Comparison of ENCODE assay signal across 33 mouse cellular contexts in the genomic region with DNA sequence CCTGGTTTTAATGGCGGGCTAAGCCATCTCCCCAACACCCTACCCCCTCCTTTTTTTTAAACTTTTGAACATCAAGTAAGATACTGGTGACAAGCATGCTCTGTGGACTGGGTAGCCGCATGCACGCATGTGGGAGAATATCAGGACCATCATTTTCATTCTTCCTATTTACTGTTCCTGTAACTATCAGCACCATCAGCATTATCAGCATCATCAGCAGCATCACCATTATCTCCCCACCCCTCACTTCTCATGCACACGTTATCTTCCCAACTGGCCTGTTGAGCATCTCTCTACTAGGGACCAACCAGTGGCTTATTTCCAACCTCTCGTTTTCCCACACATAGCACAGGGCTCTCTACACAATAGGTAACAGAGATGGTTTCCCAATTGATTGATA.
"Had no signal": no experiment of that assay in that cellular context is flagged by ENCODE, and none has a peak within 500 bp of the region (broad histone marks: within the 10 kb centered on the region; RNA-seq: fewer than 3 reads in every experiment).

No protein-coding gene starts in this region.

- H3K4me2 ChIP-seq: heart, embryonic 11.5 days; heart, embryonic 12.5 days; heart, embryonic 13.5 days; heart, embryonic 15.5 days; hindbrain, embryonic 12.5 days; hindbrain, embryonic 13.5 days; hindbrain, embryonic 14.5 days; hindbrain, embryonic 15.5 days; intestine, embryonic 15.5 days; kidney, embryonic 15.5 days had no signal

- DNase-seq: heart, postnatal 10 days; heart, postnatal 14 days; heart, postnatal 36 days; heart, postnatal 4 days; kidney, adult 11 months; kidney, adult 8-10 months; kidney, adult 9 months; kidney, postnatal 10 days; kidney, postnatal 14 days; kidney, postnatal 25 days; kidney, postnatal 36 days; kidney, postnatal 4 days; layer of hippocampus, adult 9-11 months; layer of hippocampus, postnatal 36 days had no signal

- H3K36me3 ChIP-seq: heart, embryonic 10.5 days; heart, embryonic 12.5 days; heart, embryonic 13.5 days; heart, embryonic 15.5 days; hindbrain, embryonic 10.5 days; hindbrain, embryonic 12.5 days; hindbrain, embryonic 13.5 days; hindbrain, embryonic 15.5 days; intestine, embryonic 15.5 days; kidney, embryonic 15.5 days had no signal

- H3K9me3 ChIP-seq: heart, embryonic 10.5 days; heart, embryonic 12.5 days; heart, embryonic 13.5 days; heart, embryonic 15.5 days; hindbrain, embryonic 10.5 days; hindbrain, embryonic 12.5 days; hindbrain, embryonic 15.5 days; intestine, embryonic 15.5 days; kidney, embryonic 15.5 days had no signal

- H3K9ac ChIP-seq: heart, embryonic 12.5 days; heart, embryonic 13.5 days; heart, embryonic 15.5 days; hindbrain, embryonic 12.5 days; hindbrain, embryonic 13.5 days; hindbrain, embryonic 14.5 days; hindbrain, embryonic 15.5 days; intestine, embryonic 15.5 days; kidney, embryonic 15.5 days had no signal

- ATAC-seq: hindbrain, embryonic 16.5 days; hindbrain, postnatal 0 days; intestine, embryonic 15.5 days; intestine, embryonic 16.5 days; intestine, postnatal 0 days had no signal

- H3K27ac ChIP-seq: heart, embryonic 10.5 days; heart, embryonic 13.5 days; heart, embryonic 15.5 days; hindbrain, embryonic 10.5 days; hindbrain, embryonic 12.5 days; hindbrain, embryonic 13.5 days; hindbrain, embryonic 14.5 days; hindbrain, embryonic 15.5 days; hindbrain, postnatal 0 days; intestine, embryonic 15.5 days; kidney, embryonic 15.5 days; kidney, postnatal 0 days; layer of hippocampus, adult 2 months; left cerebral cortex, adult 2 months had no signal

- H3K4me1 ChIP-seq: hindbrain, embryonic 15.5 days had no signal

- H3K27me3 ChIP-seq: hindbrain, embryonic 12.5 days; hindbrain, embryonic 15.5 days; intestine, embryonic 15.5 days had no signal

- H3K4me3 ChIP-seq: heart, embryonic 10.5 days; heart, embryonic 12.5 days; heart, embryonic 13.5 days; heart, embryonic 15.5 days; hindbrain, embryonic 10.5 days; hindbrain, embryonic 12.5 days; hindbrain, embryonic 13.5 days; hindbrain, embryonic 15.5 days; intestine, embryonic 15.5 days; kidney, embryonic 15.5 days; layer of hippocampus, adult 2 months; left cerebral cortex, adult 2 months had no signal
